Mouse (Mus musculus): Measurements from ENCODE around the gene Zfp202.

DNA sequence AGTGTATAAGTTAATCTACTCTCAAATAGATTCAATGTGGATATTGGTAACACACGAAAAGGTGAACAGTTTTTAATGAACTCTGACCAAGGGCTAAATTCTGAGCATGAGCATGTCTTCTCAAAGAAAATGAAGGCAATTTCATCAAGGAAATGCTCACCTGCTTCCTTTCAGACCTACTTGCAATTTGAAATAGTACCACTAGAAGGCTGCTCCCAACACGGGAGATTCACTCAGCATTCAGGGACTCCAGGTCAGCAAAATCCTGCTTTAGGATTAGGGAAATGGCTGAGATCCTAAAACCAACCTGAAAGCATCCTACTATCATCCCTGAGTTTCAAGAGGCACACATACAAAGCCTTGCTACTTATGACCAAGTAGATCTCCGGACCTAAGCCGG is 32.2 kb downstream of the Zfp202 start:
- no peak for TF ChIP-seq CTCF (IDR thresholded peaks at IDR 0.05; ENCODE audit: low read depth)
- no peak for TF ChIP-seq EP300 (IDR thresholded peaks at IDR 0.05; ENCODE audit: low read depth)

Measured in heart, postnatal 0 days (tissue).